Mouse (Mus musculus) cerebellum, adult 2 months (tissue): ENCODE measurements around the gene Btbd8.

Source experiments
- CTCF ChIP-seq: fragments of 200-500 bp; IDR thresholded peaks from 2 replicates; pipeline ENCODE4 v1.5.1; 2011; ENCODE audit warnings: low read depth, mild to moderate bottlenecking, control low read depth, low read length, moderate library complexity, borderline replicate concordance; ENCODE audit not compliant: insufficient read depth
- POLR2A ChIP-seq: fragments of 200-500 bp; IDR thresholded peaks from 2 replicates; pipeline ENCODE4 v1.6.1; 2011; ENCODE audit warnings: low read length, control low read depth, borderline replicate concordance; ENCODE audit not compliant: insufficient read depth

GRCm38 (mm10) chr5:107548444-107548843, 110.6 kb downstream of the Btbd8 start:
- TF ChIP-seq POLR2A = no peak
- no peak for TF ChIP-seq CTCF
